Mouse (Mus musculus) myocyte (in vitro differentiated cells): Measurements from ENCODE around the gene Olfr340. TPM values are rescaled to one million over a fixed set of nuclear protein-coding genes. Genes with fewer than 3 reads are reported as not detected.
"Not testable (repeated sequence)": the region's sequence is repeated elsewhere in the genome, so short reads cannot be mapped to it uniquely, and the experiment has no call there.

Experiments used
- H3K27me3 ChIP-seq: one replicate; pipeline ENCODE4 v1.6.1; 2011; ENCODE audit not compliant: control insufficient read depth, insufficient read depth, insufficient read length
- H3K36me3 ChIP-seq: one replicate; pipeline ENCODE4 v1.6.1; 2011; ENCODE audit not compliant: control insufficient read depth, insufficient read depth
- H3K4me2 ChIP-seq: one replicate; pipeline ENCODE4 v1.6.1; 2011; ENCODE audit warnings: low read depth, control low read depth
- H3K4me3 ChIP-seq: one replicate; pipeline ENCODE4 v1.5.1; 2011; ENCODE audit warnings: mild to moderate bottlenecking, control low read depth, moderate library complexity
- H3K79me2 ChIP-seq: one replicate; pipeline ENCODE4 v1.6.1; 2011; ENCODE audit not compliant: control insufficient read depth, insufficient read depth
- H3ac ChIP-seq: one replicate; pipeline ENCODE4 v1.6.1; 2011; ENCODE audit not compliant: control insufficient read depth, insufficient read length
- CEBPB ChIP-seq: IDR thresholded peaks from 2 replicates; pipeline ENCODE4 v1.6.1; 2011; ENCODE audit warnings: mild to moderate bottlenecking, moderate library complexity; ENCODE audit not compliant: poor library complexity, insufficient read depth, severe bottlenecking
- E2F4 ChIP-seq: IDR thresholded peaks from one replicate; pipeline ENCODE4 v1.6.1; 2011; ENCODE audit warnings: mild to moderate bottlenecking, control low read depth, moderate library complexity; ENCODE audit not compliant: insufficient read depth
- MAX ChIP-seq: IDR thresholded peaks from one replicate; pipeline ENCODE4 v1.6.1; 2011; ENCODE audit warnings: low read depth, mild to moderate bottlenecking, control low read depth
- MYOD1 ChIP-seq, 3 experiments: IDR thresholded peaks; one replicate each; pipeline ENCODE4 v1.6.1; 2011; ENCODE audit warnings: control low read depth in 2 of 3, low read depth in 2 of 3, mild to moderate bottlenecking in 2 of 3, moderate library complexity in 1 of 3; ENCODE audit not compliant: insufficient read length in 2 of 3, control insufficient read depth in 1 of 3
- MYOG ChIP-seq, 3 experiments: IDR thresholded peaks; one replicate each; pipeline ENCODE4 v1.6.1; 2011; ENCODE audit warnings: control low read depth in 2 of 3, low read depth in 2 of 3, mild to moderate bottlenecking in 2 of 3; ENCODE audit not compliant: insufficient read length in 2 of 3, control insufficient read depth in 1 of 3, insufficient read depth in 1 of 3
- POLR2A ChIP-seq: IDR thresholded peaks from one replicate; pipeline ENCODE4 v1.6.1; 2011; ENCODE audit warnings: low read depth, mild to moderate bottlenecking, control low read depth, moderate library complexity; ENCODE audit not compliant: insufficient read length
- POLR2AphosphoS2 ChIP-seq: IDR thresholded peaks from one replicate; pipeline ENCODE4 v1.6.1; 2011; ENCODE audit warnings: low read depth, control low read depth; ENCODE audit not compliant: insufficient read length
- REST ChIP-seq: IDR thresholded peaks from one replicate; pipeline ENCODE4 v1.6.1; 2011; ENCODE audit warnings: mild to moderate bottlenecking, control low read depth, moderate library complexity; ENCODE audit not compliant: insufficient read depth, insufficient read length
- SRF ChIP-seq: IDR thresholded peaks from one replicate; pipeline ENCODE4 v1.6.1; 2011; ENCODE audit warnings: low read depth; ENCODE audit not compliant: control insufficient read depth, insufficient read length
- TCF12 ChIP-seq: IDR thresholded peaks from one replicate; pipeline ENCODE4 v1.6.1; 2011; ENCODE audit warnings: mild to moderate bottlenecking, control low read depth; ENCODE audit not compliant: poor library complexity, insufficient read depth, severe bottlenecking
- TCF3 ChIP-seq: IDR thresholded peaks from one replicate; pipeline ENCODE4 v1.6.1; 2011; ENCODE audit warnings: low read depth, control low read depth; ENCODE audit not compliant: insufficient read length
- USF1 ChIP-seq: IDR thresholded peaks from one replicate; pipeline ENCODE4 v1.6.1; 2011; ENCODE audit warnings: low read depth, mild to moderate bottlenecking, control low read depth, moderate library complexity
- polyA plus RNA-seq: library from polyadenylated mRNA; unstranded; fragments of >200 nt; fragmentation: generic; extraction: Trizol; gene quantifications from one replicate; pipeline ENCODE4 v1.2.1, GENCODE M21; 2012; ENCODE audit warnings: missing spikeins

The Olfr340 gene
- polyA plus RNA-seq, result not detected

- H3K4me2 ChIP-seq, result no peak within 1 kb of the TSS
- H3K27me3 ChIP-seq, result no peaks in the 10 kb centered on the region
- TF ChIP-seq MAX (no peak), TCF3 (no peak), MYOD1 (IDR thresholded peaks at IDR 0.05; ENCODE audit: control insufficient read depth in 1 of 3, insufficient read length in 2 of 3, low read depth in 2 of 3) (no peak)
- H3K36me3 ChIP-seq, result no peaks in the 10 kb centered on the region
- no peaks in the 10 kb centered on the region for H3K79me2 ChIP-seq
- H3K4me3 ChIP-seq, result no peak within 1 kb of the TSS
- no peak within 1 kb of the TSS for H3ac ChIP-seq
These were observed at the start of gene Olfr340 for GRCm38 (mm10) chr2:36452287-36452686. TSS of gene Olfr340 (plus strand) at chr2:36452587.

- H3K36me3 ChIP-seq, H3ac ChIP-seq, H3K27me3 ChIP-seq, H3K4me3 ChIP-seq, H3K79me2 ChIP-seq, H3K4me2 ChIP-seq: not testable (repeated sequence)
These were observed 37.2 kb upstream of the Olfr340 start for GRCm38 (mm10) chr2:36415174-36415573.

DNA sequence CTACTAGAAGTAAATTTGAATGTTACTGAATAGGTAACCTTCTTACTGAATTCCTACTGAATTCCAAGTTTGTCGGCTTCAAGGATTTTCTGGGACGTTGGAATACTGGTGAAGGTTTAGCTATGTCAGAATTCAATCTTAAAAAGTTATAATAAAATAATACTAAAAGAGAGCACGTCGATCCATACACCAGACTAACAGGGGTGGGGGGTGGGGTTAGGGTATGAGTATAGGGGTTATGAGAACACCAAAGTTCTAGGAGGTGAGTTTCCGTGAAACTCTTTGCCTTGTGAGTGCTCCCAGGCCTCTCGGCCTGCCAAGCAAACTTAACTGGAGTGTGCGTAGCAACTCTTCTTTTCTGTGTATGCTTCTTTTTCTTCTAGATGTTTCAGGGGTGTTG is 36.8 kb upstream of the Olfr340 start:
- H3K4me2 ChIP-seq, H3K36me3 ChIP-seq, H3ac ChIP-seq, H3K79me2 ChIP-seq, H3K27me3 ChIP-seq, H3K4me3 ChIP-seq: not testable (repeated sequence)

DNA sequence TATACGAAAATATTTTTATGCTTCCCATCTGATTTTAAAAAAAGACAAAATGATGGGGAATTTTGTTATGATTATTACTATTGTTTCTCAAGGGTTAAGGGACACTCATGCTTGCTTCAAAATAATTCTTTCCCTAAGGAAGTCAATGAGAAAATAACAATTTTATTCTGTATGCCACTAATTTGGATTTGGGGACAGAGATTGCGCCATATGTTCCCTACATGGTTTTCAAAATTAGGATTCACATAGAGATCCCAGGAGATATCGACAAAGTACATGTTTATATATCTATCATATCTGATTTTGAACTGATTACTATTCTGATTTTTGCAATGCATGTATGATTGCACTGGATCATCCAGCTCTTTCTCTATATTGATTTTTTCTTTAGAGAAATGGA is 33.7 kb upstream of the Olfr340 start, which contains the start of gene Olfr339:
Gene Olfr339, plus strand, starts transcription at position 301 of the 400 bp plus-strand sequence.
- TF ChIP-seq E2F4, result no peak
- TF ChIP-seq MYOD1 (IDR thresholded peaks at IDR 0.05; ENCODE audit: control insufficient read depth in 1 of 3, insufficient read length in 2 of 3, low read depth in 2 of 3), result no peak
- TF ChIP-seq TCF3, result no peak
- no peak for TF ChIP-seq USF1
- no peak for TF ChIP-seq REST
- no peak for TF ChIP-seq POLR2A
- no peak for TF ChIP-seq CEBPB
- no peak for TF ChIP-seq MYOG (IDR thresholded peaks at IDR 0.05; ENCODE audit: control insufficient read depth in 1 of 3, insufficient read depth in 1 of 3, insufficient read length in 2 of 3, low read depth in 2 of 3)
- no peak for TF ChIP-seq SRF
- no peak for TF ChIP-seq POLR2AphosphoS2
- TF ChIP-seq MAX, result no peak
- TF ChIP-seq TCF12, result no peak
- Histone ChIP-seq H3K4me2 (no peak within 1 kb of the TSS), H3K27me3 (no peaks in the 10 kb centered on the region), H3ac (no peak within 1 kb of the TSS), H3K4me3 (no peak within 1 kb of the TSS), H3K79me2 (no peaks in the 10 kb centered on the region), H3K36me3 (no peaks in the 10 kb centered on the region)

DNA sequence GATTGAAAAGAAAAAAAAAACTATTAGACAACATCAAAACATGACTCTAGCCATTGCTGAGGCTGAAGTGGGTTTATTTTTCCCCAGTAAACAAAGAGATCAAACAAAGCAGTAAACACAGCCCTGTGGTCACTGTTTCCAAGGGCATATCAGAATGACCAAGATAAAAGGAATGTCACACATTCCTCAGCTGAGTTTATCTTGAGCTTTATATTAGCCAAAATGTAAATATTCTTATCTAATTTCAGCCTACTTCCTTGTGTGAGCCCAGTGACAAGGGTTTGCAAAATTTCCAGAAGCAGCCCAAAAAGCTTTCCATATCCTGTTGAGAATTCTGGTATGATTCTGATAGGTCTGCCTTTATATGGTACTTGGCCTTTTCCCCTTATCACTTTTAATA is 21.2 kb downstream of the Olfr340 start:
- no peak overlapping the region for H3K4me2 ChIP-seq
- H3K4me3 ChIP-seq, result no peak overlapping the region
- H3K27me3 ChIP-seq, result no peaks in the 10 kb centered on the region
- H3K79me2 ChIP-seq, result no peaks in the 10 kb centered on the region
- H3ac ChIP-seq, result no peak overlapping the region
- TF ChIP-seq TCF3 (no peak), E2F4 (no peak), REST (no peak), MYOD1 (IDR thresholded peaks at IDR 0.05; ENCODE audit: control insufficient read depth in 1 of 3, insufficient read length in 2 of 3, low read depth in 2 of 3) (no peak), TCF12 (no peak), MAX (no peak), CEBPB (no peak), USF1 (no peak), POLR2AphosphoS2 (no peak), POLR2A (no peak), MYOG (IDR thresholded peaks at IDR 0.05; ENCODE audit: control insufficient read depth in 1 of 3, insufficient read depth in 1 of 3, insufficient read length in 2 of 3, low read depth in 2 of 3) (no peak), SRF (no peak)
- H3K36me3 ChIP-seq, result no peaks in the 10 kb centered on the region

GRCm38 (mm10) chr2:36482368-36482767 is 30.0 kb downstream of the Olfr340 start, which contains the start of gene Olfr341:
TSS of gene Olfr341 (minus strand) at chr2:36482468.
- Histone ChIP-seq H3K79me2 (no peaks in the 10 kb centered on the region), H3K4me2 (no peak within 1 kb of the TSS), H3K36me3 (no peaks in the 10 kb centered on the region), H3K27me3 (no peaks in the 10 kb centered on the region), H3K4me3 (no peak within 1 kb of the TSS), H3ac (no peak within 1 kb of the TSS)
- TF ChIP-seq MYOD1 (IDR thresholded peaks at IDR 0.05; ENCODE audit: control insufficient read depth in 1 of 3, insufficient read length in 2 of 3, low read depth in 2 of 3), result no peak
- TF ChIP-seq TCF12, result no peak
- no peak for TF ChIP-seq E2F4
- no peak for TF ChIP-seq CEBPB
- TF ChIP-seq POLR2AphosphoS2, result no peak
- no peak for TF ChIP-seq SRF
- TF ChIP-seq POLR2A, result no peak
- no peak for TF ChIP-seq USF1
- TF ChIP-seq MAX, result no peak
- TF ChIP-seq MYOG (IDR thresholded peaks at IDR 0.05; ENCODE audit: control insufficient read depth in 1 of 3, insufficient read depth in 1 of 3, insufficient read length in 2 of 3, low read depth in 2 of 3), result no peak
- no peak for TF ChIP-seq TCF3
- TF ChIP-seq REST, result no peak

Other genes with a start within 250 kb of the Olfr340 start
- 122 TPM for gene Ptgs1, start 222.2 kb upstream of the Olfr340 start, polyA plus RNA-seq
- gene Olfr338, start 79.1 kb upstream of the Olfr340 start, polyA plus RNA-seq, result not detected
- gene Olfr339, start 33.6 kb upstream of the Olfr340 start, polyA plus RNA-seq, result not detected
- gene Olfr341, start 29.9 kb downstream of the Olfr340 start, polyA plus RNA-seq, result not detected
- not detected for gene Olfr342, start 72.4 kb downstream of the Olfr340 start, polyA plus RNA-seq
- gene Olfr344, start 114.1 kb downstream of the Olfr340 start, polyA plus RNA-seq, result not detected
- gene Olfr345, start 187.5 kb downstream of the Olfr340 start, polyA plus RNA-seq, result not detected
- not detected for gene Olfr346, start 233.2 kb downstream of the Olfr340 start, polyA plus RNA-seq